Mouse (Mus musculus): ENCODE measurements at regions not wholly inside any gene's neighbourhood (a gene's known extent, or its start where the extent isn't known, plus 50 kb on each side); places are given as distances from the start of the nearest gene placed in this dataset.

DNA sequence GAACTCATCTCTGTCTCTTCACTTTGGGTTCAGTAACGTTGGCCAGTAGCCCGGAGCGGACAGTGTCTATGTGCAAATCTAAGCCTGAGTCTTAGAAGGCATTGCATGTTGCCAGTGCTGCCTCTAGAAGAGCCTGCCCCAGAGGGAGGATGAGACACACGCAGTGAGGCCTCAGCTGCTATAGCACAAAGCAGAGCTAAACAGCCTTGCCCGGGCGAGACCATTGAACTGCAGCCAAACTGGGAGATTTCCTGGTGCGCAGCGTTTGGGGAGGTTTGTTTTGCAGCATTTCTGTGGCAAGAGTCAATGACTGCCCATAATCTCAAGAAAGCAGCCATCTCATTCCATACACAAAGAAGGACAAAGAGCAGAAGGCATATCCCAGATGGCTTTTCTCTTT is 164.0 kb downstream of the 3100002H09Rik start:
- no peak overlapping the region for H3K4me2 ChIP-seq (ENCODE audit: insufficient read depth, low read depth, poor library complexity, severe bottlenecking)
- no peaks in the 10 kb centered on the region for H3K4me1 ChIP-seq (ENCODE audit: control insufficient read depth in 1 of 2, insufficient read depth in 2 of 2)
- TF ChIP-seq CHD1 (IDR thresholded peaks at IDR 0.05; ENCODE audit: low read depth, low read length) (no peak), SIN3A (IDR thresholded peaks at IDR 0.05; ENCODE audit: low read length) (no peak), CTCF (conservative IDR thresholded peaks at IDR 0.05 in 1 of 2, IDR thresholded peaks at IDR 0.05 in 1 of 2; ENCODE audit: low read depth in 2 of 2, low read length in 2 of 2) (no peak), ETS1 (conservative IDR thresholded peaks at IDR 0.05; ENCODE audit: low read depth, low read length) (no peak), PAX5 (IDR thresholded peaks at IDR 0.05; ENCODE audit: low read length) (no peak), BHLHE40 (IDR thresholded peaks at IDR 0.05; ENCODE audit: low read depth, low read length) (no peak), SMC3 (IDR thresholded peaks at IDR 0.05; ENCODE audit: low read depth, low read length) (no peak), ZNF384 (IDR thresholded peaks at IDR 0.05; ENCODE audit: low read depth, low read length) (no peak), JUN (IDR thresholded peaks at IDR 0.05; ENCODE audit: insufficient read depth, low read depth, low read length) (no peak), NRF1 (IDR thresholded peaks at IDR 0.05; ENCODE audit: low read depth, low read length) (no peak), USF2 (conservative IDR thresholded peaks at IDR 0.05; ENCODE audit: low read depth, low read length) (no peak), GABPA (IDR thresholded peaks at IDR 0.05; ENCODE audit: insufficient replicate concordance, low read depth, low read length) (no peak), POLR2AphosphoS2 (IDR thresholded peaks at IDR 0.05; ENCODE audit: low read depth, low read length) (no peak)
- dilution Hi-C loops (cut with MboI; ENCODE audit: extremely low pct_ligation_motif_present, extremely low pct_unique_long_range_greater_than_20kb, low sequenced_read_pairs) (no loop called here), in situ Hi-C loops (cut with MboI; ENCODE audit: low pct_ligation_motif_present, low pct_unique_long_range_greater_than_20kb, low sequenced_read_pairs) (no loop called here)
- no peak overlapping the region for H3K4me3 ChIP-seq (replicated peaks in 1 of 3; ENCODE audit: low read depth in 2 of 3, low read length in 2 of 3, poor library complexity in 1 of 3)
- H3K27ac ChIP-seq (ENCODE audit: insufficient read depth, low read depth): no peak overlapping the region
- no peaks in the 10 kb centered on the region for H3K79me2 ChIP-seq (replicated peaks; ENCODE audit: control insufficient read depth, extremely low read depth, insufficient read depth, poor library complexity, severe bottlenecking)
- no peak overlapping the region for H3K9ac ChIP-seq (ENCODE audit: insufficient read depth, low read depth)
- H3K9me3 ChIP-seq (replicated peaks; ENCODE audit: low read length): no peaks in the 10 kb centered on the region
- no peak for DNase-seq (ENCODE audit: extremely low read depth)
- no peaks in the 10 kb centered on the region for H3K36me3 ChIP-seq (replicated peaks in 1 of 2; ENCODE audit: control insufficient read depth in 1 of 2, insufficient read depth in 1 of 2, low read length in 1 of 2)
- H3K27me3 ChIP-seq (replicated peaks): peaks cover 79% of the 10 kb centered on the region

DNA sequence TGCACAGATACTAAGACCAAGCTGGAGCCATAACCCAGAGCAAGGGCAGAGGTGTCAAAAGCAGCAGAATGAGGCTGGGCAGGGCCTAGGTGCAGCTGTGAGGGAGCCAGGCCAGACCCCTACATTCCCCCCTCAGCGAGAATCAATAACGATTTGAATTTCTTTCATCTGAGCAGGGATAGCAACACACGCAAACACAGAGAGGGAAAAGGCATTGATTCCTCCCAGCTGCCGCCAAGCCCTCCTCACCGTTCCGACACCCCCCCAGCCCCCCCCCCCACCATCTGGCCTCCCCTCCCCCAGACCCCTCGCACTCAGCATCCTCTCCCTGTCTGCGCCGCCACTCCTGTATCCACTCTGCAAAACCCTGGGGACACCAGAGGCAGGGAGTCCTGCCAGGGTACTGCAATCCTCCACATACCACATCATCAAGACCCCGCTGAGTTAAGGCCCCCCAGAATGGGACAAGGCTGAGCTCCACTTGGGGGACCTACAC is 166.9 kb downstream of the 3100002H09Rik start:
- H3K9me3 ChIP-seq (replicated peaks; ENCODE audit: low read length): no peaks in the 10 kb centered on the region
- TF ChIP-seq MEF2A (IDR thresholded peaks at IDR 0.05; ENCODE audit: borderline replicate concordance, low read depth, low read length): no peak
- TF ChIP-seq POLR2A (IDR thresholded peaks at IDR 0.05; ENCODE audit: low read depth, low read length): no peak
- TF ChIP-seq USF2 (conservative IDR thresholded peaks at IDR 0.05; ENCODE audit: low read depth, low read length): no peak
- no peak for TF ChIP-seq IRF4 (IDR thresholded peaks at IDR 0.05; ENCODE audit: low read depth, low read length)
- TF ChIP-seq RCOR1 (conservative IDR thresholded peaks at IDR 0.05; ENCODE audit: low read depth, low read length): no peak
- TF ChIP-seq MAZ (IDR thresholded peaks at IDR 0.05; ENCODE audit: low read depth, low read length): no peak
- TF ChIP-seq USF1 (IDR thresholded peaks at IDR 0.05; ENCODE audit: low read depth, low read length): no peak
- no peak for TF ChIP-seq TCF12 (IDR thresholded peaks at IDR 0.05; ENCODE audit: low read depth, low read length)
- no peak for TF ChIP-seq TBP (conservative IDR thresholded peaks at IDR 0.05; ENCODE audit: low read depth, low read length)
- TF ChIP-seq CTCF (conservative IDR thresholded peaks at IDR 0.05 in 1 of 2, IDR thresholded peaks at IDR 0.05 in 1 of 2; ENCODE audit: low read depth in 2 of 2, low read length in 2 of 2): no peak
- no peak for TF ChIP-seq SIN3A (IDR thresholded peaks at IDR 0.05; ENCODE audit: low read length)
- H3K27me3 ChIP-seq (replicated peaks): peaks cover 82% of the 10 kb centered on the region
- no peak overlapping the region for H3K4me2 ChIP-seq (ENCODE audit: insufficient read depth, low read depth, poor library complexity, severe bottlenecking)
- H3K4me1 ChIP-seq (ENCODE audit: control insufficient read depth in 1 of 2, insufficient read depth in 2 of 2): no peaks in the 10 kb centered on the region
- no peak overlapping the region for H3K9ac ChIP-seq (ENCODE audit: insufficient read depth, low read depth)
- in situ Hi-C loops (cut with MboI; ENCODE audit: low pct_ligation_motif_present, low pct_unique_long_range_greater_than_20kb, low sequenced_read_pairs): no loop called here
- no peak for DNase-seq (ENCODE audit: extremely low read depth)
- no peaks in the 10 kb centered on the region for H3K79me2 ChIP-seq (replicated peaks; ENCODE audit: control insufficient read depth, extremely low read depth, insufficient read depth, poor library complexity, severe bottlenecking)
- no peaks in the 10 kb centered on the region for H3K36me3 ChIP-seq (replicated peaks in 1 of 2; ENCODE audit: control insufficient read depth in 1 of 2, insufficient read depth in 1 of 2, low read length in 1 of 2)
- dilution Hi-C loops (cut with MboI; ENCODE audit: extremely low pct_ligation_motif_present, extremely low pct_unique_long_range_greater_than_20kb, low sequenced_read_pairs): no loop called here
- H3K4me3 ChIP-seq (replicated peaks in 1 of 3; ENCODE audit: low read depth in 2 of 3, low read length in 2 of 3, poor library complexity in 1 of 3): no peak overlapping the region
- no peak overlapping the region for H3K27ac ChIP-seq (ENCODE audit: insufficient read depth, low read depth)

All from CH12.LX (cell line).